Mouse (Mus musculus) spleen, adult 10 weeks (tissue): ENCODE data around the gene Spert. TPM values are rescaled to one million over a fixed set of nuclear protein-coding genes. Genes with fewer than 3 reads are reported as not detected.

Experiments
- polyA plus RNA-seq: library from polyadenylated mRNA; stranded (reverse); fragments of 350-450 nt; fragmentation: Illumina TruSeq; extraction: RNeasy Lipid Tissue Mini Kit (QIAGEN cat#74804); gene quantifications from one replicate; pipeline ENCODE4 v1.2.3, GENCODE M21; 2015; ENCODE audit warnings: low replicate concordance; ENCODE audit not compliant: insufficient read depth

The Spert gene
- polyA plus RNA-seq = not detected

DNA sequence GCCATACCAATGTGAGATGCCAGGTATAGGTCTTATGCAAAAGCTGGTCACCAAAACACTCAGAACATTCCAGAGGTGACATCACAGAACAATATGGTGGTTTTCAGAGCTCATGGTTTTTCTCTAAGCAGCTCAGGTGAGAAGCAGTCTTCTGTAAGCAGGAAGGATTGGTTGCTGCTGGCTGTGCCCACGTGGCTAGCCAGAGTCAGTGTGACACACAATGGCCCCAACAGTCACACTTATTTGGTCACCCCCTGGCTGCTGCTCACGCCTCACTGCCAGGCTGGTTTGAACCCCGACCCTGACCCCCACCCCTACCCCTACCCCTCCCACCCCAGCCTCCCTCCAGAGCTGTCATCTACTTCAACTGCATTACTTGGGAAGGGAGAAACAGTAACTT is at the start of gene Spert:
Gene Spert, minus strand, starts transcription at position 139 of the 400 bp plus-strand sequence.

DNA sequence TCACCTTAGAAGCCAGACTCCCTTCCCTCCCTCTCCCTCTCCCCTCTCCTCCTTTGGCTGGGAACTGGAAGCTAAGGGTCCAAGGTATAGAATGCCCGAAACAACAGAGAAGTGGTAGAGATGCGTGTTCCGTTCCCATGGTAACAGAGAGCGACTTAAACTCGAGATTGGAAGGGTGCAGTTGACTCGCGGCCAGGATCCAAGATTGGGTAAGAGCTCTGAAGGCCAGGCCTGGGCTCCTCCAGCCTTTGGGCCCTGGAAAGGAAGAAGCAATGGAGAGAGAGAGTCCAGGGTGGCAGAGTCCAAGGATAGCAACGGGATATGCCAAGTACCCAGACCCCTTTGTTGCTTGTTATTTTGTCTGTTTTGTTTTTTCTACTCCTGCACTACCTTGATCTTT is 49.2 kb upstream of the Spert start, which contains the start of gene Erich6b:
Gene Erich6b, plus strand, starts transcription at position 180 of the 400 bp plus-strand sequence.

Other genes starting within 250 kb of the Spert start
- gene Siah3, start 137.1 kb downstream of the Spert start, polyA plus RNA-seq = 0.14 TPM
- not detected for gene Erich6b, start 49.1 kb upstream of the Spert start, polyA plus RNA-seq
- 37.4 TPM for gene Cog3, start 161.4 kb upstream of the Spert start, polyA plus RNA-seq
- gene Slc25a30, start 193.9 kb upstream of the Spert start, polyA plus RNA-seq = 19.0 TPM